Mouse (Mus musculus) gastrocnemius, adult 18-20 months (tissue): ENCODE results near the gene Acox3. TPM values are rescaled to one million over a fixed set of nuclear protein-coding genes. Genes with fewer than 3 reads are reported as not detected.

Experiments
- DNase-seq: peaks from one replicate; pipeline ENCODE4 v3.0.0; 2021; ENCODE audit warnings: low spot score
- total RNA-seq, 2 experiments: library from RNA; stranded (reverse); gene quantifications; 2 replicates each; pipeline ENCODE4 v1.2.3; 2021

Acox3 gene
- total RNA-seq, 2 experiments from 2014 or later, result 17.3 to 18.2 TPM

GRCm38 (mm10) chr5:35648230-35648629 is 65.4 kb downstream of the Acox3 start:
- peak; percentile 30 for DNase-seq

- no peak for DNase-seq
Measured at GRCm38 (mm10) chr5:35652319-35652718, 69.5 kb downstream of the Acox3 start.

GRCm38 (mm10) chr5:35652872-35653271 is 70.0 kb downstream of the Acox3 start:
- no peak for DNase-seq

GRCm38 (mm10) chr5:35653743-35654395 is 71.0 kb downstream of the Acox3 start:
- peak; percentile 71 for DNase-seq

GRCm38 (mm10) chr5:35655753-35656485 is 73.1 kb downstream of the Acox3 start:
- no peak for DNase-seq

GRCm38 (mm10) chr5:35659503-35659902 is 76.7 kb downstream of the Acox3 start:
- no peak for DNase-seq

GRCm38 (mm10) chr5:35661210-35661609 is 78.4 kb downstream of the Acox3 start:
- no peak for DNase-seq

GRCm38 (mm10) chr5:35662021-35662545 is 79.2 kb downstream of the Acox3 start:
- DNase-seq, result peak; percentile 32

Other genes starting within 250 kb of the Acox3 start
- gene Hmx1, start 193.9 kb upstream of the Acox3 start, total RNA-seq, result not detected
- gene Cpz, start 57.3 kb upstream of the Acox3 start, total RNA-seq, result under 1 TPM in 1 of 2 experiments, not detected in 1; 0.12 TPM
- gene Trmt44, start 8.0 kb upstream of the Acox3 start, total RNA-seq, result 1 to 10 TPM; 1.7 TPM
- 10 to 100 TPM; 28.4 to 34.8 TPM for gene Htra3, start 96.7 kb downstream of the Acox3 start, total RNA-seq
- 1 to 10 TPM; 2.1 to 3.9 TPM for gene Sh3tc1, start 156.9 kb downstream of the Acox3 start, total RNA-seq
- 10 to 100 TPM; 35.0 to 45.0 TPM for gene Ablim2, start 174.8 kb downstream of the Acox3 start, total RNA-seq